Comparison of ENCODE assay signal across 8 mouse cellular contexts in the genomic region with DNA sequence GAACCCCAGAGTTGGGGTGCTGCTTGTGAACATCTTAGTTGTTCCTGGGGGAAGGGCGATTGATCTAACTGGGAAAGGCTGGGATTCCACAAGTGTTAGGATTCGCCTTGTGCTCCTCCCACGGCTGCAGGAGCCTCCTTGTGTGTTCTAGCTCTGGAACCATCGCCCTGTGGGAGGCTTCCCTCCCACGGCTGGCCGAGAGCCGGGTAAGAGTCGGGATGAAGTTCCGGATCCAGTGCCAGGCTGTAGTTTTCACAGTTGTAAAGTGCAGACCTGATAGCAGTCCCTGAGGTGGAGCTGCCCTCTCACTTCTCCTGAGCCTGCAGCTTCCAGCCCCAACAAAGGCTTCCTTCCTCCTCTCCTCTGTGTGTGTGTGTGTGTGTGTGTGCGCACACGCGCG. TPM values are rescaled to one million over a fixed set of nuclear protein-coding genes. Genes with fewer than 3 reads are reported as not detected.
DNase-seq lines count a peak whose midpoint lies in the region; ATAC-seq and TF ChIP-seq lines count a peak whose summit lies in the region.

No protein-coding gene starts in this region.

- H3K9ac ChIP-seq in kidney, embryonic 15.5 days, result peak overlapping the region; percentile 40
- peak overlapping the region; percentile 82 for H3K9ac ChIP-seq in liver, embryonic 15.5 days

- DNase-seq in frontal cortex, postnatal 10 days (ENCODE audit: low spot score in 2 of 2), result no peak
- peak; percentile 79 to 81 for DNase-seq in frontal cortex, postnatal 36 days (ENCODE audit: low spot score in 2 of 2)
- peak; percentile 80 for DNase-seq in testis, postnatal 10 days (ENCODE audit: low spot score)
- no peak for DNase-seq in cerebellum, postnatal 25 days

- peak overlapping the region; percentile 26; the same call in 1 of the 2 replicates for H3K4me3 ChIP-seq in E14TG2a.4 (replicated peaks; ENCODE audit: low read length)
- peak overlapping the region; percentile 65 for H3K4me3 ChIP-seq in kidney, embryonic 15.5 days (replicated peaks)
- peak overlapping the region; percentile 77 for H3K4me3 ChIP-seq in liver, embryonic 15.5 days (replicated peaks)

- H3K27ac ChIP-seq in kidney, embryonic 15.5 days, result peak overlapping the region; percentile 96
- peak overlapping the region; percentile 98 for H3K27ac ChIP-seq in liver, embryonic 15.5 days (replicated peaks)

- H3K36me3 ChIP-seq in E14TG2a.4 (ENCODE audit: insufficient read depth, low read length), result peaks cover 22% of the 10 kb centered on the region
- peaks cover 11% of the 10 kb centered on the region; the same call in 1 of the 2 replicates for H3K36me3 ChIP-seq in kidney, embryonic 15.5 days
- H3K36me3 ChIP-seq in liver, embryonic 15.5 days (replicated peaks), result peaks cover 18% of the 10 kb centered on the region

- no peaks in the 10 kb centered on the region; the same call in 1 of the 2 replicates for H3K27me3 ChIP-seq in E14TG2a.4 (ENCODE audit: insufficient read depth, low read length)
- no peaks in the 10 kb centered on the region for H3K27me3 ChIP-seq in kidney, embryonic 15.5 days
- H3K27me3 ChIP-seq in liver, embryonic 15.5 days, result no peaks in the 10 kb centered on the region

- ATAC-seq in frontal cortex, adult (ENCODE audit: low TSS enrichment), result peak; percentile 17; the same call in 1 of the 2 replicates
- ATAC-seq in kidney, embryonic 15.5 days (replicated peaks; ENCODE audit: low FRiP score), result no peak
- no peak for ATAC-seq in liver, embryonic 15.5 days (ENCODE audit: insufficient read depth)

- 46% methylated on average over 13 of the region's 13 CpGs for WGBS in kidney, embryonic 15.5 days
- 63% methylated on average over 13 of the region's 13 CpGs for WGBS in liver, embryonic 15.5 days (ENCODE audit: insufficient replicate concordance)

- TF ChIP-seq CTCF in E14TG2a.4 (conservative IDR thresholded peaks at IDR 0.05; ENCODE audit: low read length), result no peak

- peak overlapping the region; percentile 80 for H3K4me2 ChIP-seq in kidney, embryonic 15.5 days
- peak overlapping the region; percentile 89 for H3K4me2 ChIP-seq in liver, embryonic 15.5 days

- H3K4me1 ChIP-seq in E14TG2a.4 (replicated peaks; ENCODE audit: low read depth, low read length), result peaks cover 75% of the 10 kb centered on the region
- peaks cover 65% of the 10 kb centered on the region for H3K4me1 ChIP-seq in kidney, embryonic 15.5 days
- peaks cover 91% of the 10 kb centered on the region for H3K4me1 ChIP-seq in liver, embryonic 15.5 days (replicated peaks)

- no peaks in the 10 kb centered on the region for H3K9me3 ChIP-seq in E14TG2a.4 (ENCODE audit: low read length)
- no peaks in the 10 kb centered on the region for H3K9me3 ChIP-seq in kidney, embryonic 15.5 days (replicated peaks)
- H3K9me3 ChIP-seq in liver, embryonic 15.5 days (replicated peaks), result no peaks in the 10 kb centered on the region

RNA-seq across cellular contexts. Expression of a gene that starts 2.6 kb away (rescaled TPM):
- 117 and 125 TPM in 2 replicates for polyA plus RNA-seq in kidney, embryonic 15.5 days (2015; fragmentation: Nextera tagmentation; extraction: Ambion mirVana)
- polyA plus RNA-seq in liver, embryonic 15.5 days (2015; fragmentation: Nextera tagmentation; extraction: Ambion mirVana), result 64.4 and 78.6 TPM in 2 replicates

RNA-seq across cellular contexts. Expression of a gene that starts 2.9 kb away (rescaled TPM):
- 14.0 and 14.3 TPM in 2 replicates for polyA plus RNA-seq in kidney, embryonic 15.5 days (2015; fragmentation: Nextera tagmentation; extraction: Ambion mirVana)
- polyA plus RNA-seq in liver, embryonic 15.5 days (2015; fragmentation: Nextera tagmentation; extraction: Ambion mirVana), result 5.1 and 5.7 TPM in 2 replicates

RNA-seq across cellular contexts. Expression of a gene that starts 57.9 kb away (rescaled TPM):
- polyA plus RNA-seq in kidney, embryonic 15.5 days (2015; fragmentation: Nextera tagmentation; extraction: Ambion mirVana), result 81.8 and 98.5 TPM in 2 replicates
- polyA plus RNA-seq in liver, embryonic 15.5 days (2015; fragmentation: Nextera tagmentation; extraction: Ambion mirVana), result 18.1 and 18.3 TPM in 2 replicates

Comparison
In these comparisons a context has a peak if more than half of its experiments do, and no peak if none do; other contexts are left out.
1. DNase-seq: peak in frontal cortex, postnatal 36 days (2 of 2) and testis, postnatal 10 days (single experiment); none in frontal cortex, postnatal 10 days (0 of 2) and cerebellum, postnatal 25 days (0 of 2).
2. H3K4me3 ChIP-seq: peak in every context shown above with its lines; median percentile 77 in liver, embryonic 15.5 days; 65 in kidney, embryonic 15.5 days; 26 in E14TG2a.4.